Mouse (Mus musculus) megakaryocyte, adult 5-6 weeks (primary cell): ENCODE data around the gene Pfdn5. TPM values are rescaled to one million over a fixed set of nuclear protein-coding genes. Genes with fewer than 3 reads are reported as not detected.

Experiments used
- ATAC-seq: 2 replicates; pipeline ENCODE4 v1.8.0; 2016; ENCODE audit warnings: mild to moderate bottlenecking, inconsistent platforms; ENCODE audit not compliant: poor library complexity, severe bottlenecking
- total RNA-seq, 2 experiments: library from RNA; stranded (forward) in 1 of 2; stranded (reverse) in 1 of 2; fragments of 153-499, 151-499 nt in 1 of 2; fragments of 221-1000, 200-1000 nt in 1 of 2; gene quantifications; 2 replicates each; pipeline versions ENCODE4 v1.2.3 to v1.2.4; 2015 to 2017

Pfdn5 gene
- total RNA-seq, 2 experiments from 2014 or later = 385 to 441 TPM

GRCm38 (mm10) chr15:102369972-102370371 is 44.1 kb downstream of the Pfdn5 start:
- ATAC-seq = no peak

- no peak for ATAC-seq
Observed at GRCm38 (mm10) chr15:102370727-102371126, 44.8 kb downstream of the Pfdn5 start.

GRCm38 (mm10) chr15:102376453-102377162 is 50.7 kb downstream of the Pfdn5 start:
- ATAC-seq = peak; percentile 70

- peak; percentile 85 for ATAC-seq
Observed at GRCm38 (mm10) chr15:102377163-102377543, 51.2 kb downstream of the Pfdn5 start.

- 0 out of 2 replicates have a peak, but pooled peaks have one; percentile 27 for ATAC-seq
Observed at GRCm38 (mm10) chr15:102377810-102378262, 51.9 kb downstream of the Pfdn5 start.

Other genes with a start within 250 kb of the Pfdn5 start
- gene Tns2, start 225.7 kb upstream of the Pfdn5 start, total RNA-seq (2015) = 0.32 and 1.9 TPM in 2 replicates
- 0.07 TPM in 1 of 2 replicates, not detected in the other for gene Tns2, start 225.7 kb upstream of the Pfdn5 start, total RNA-seq (2017)
- gene Spryd3, start 189.9 kb upstream of the Pfdn5 start, total RNA-seq (2015) = 6.1 and 7.5 TPM in 2 replicates
- gene Spryd3, start 189.9 kb upstream of the Pfdn5 start, total RNA-seq (2017) = 20.6 and 22.6 TPM in 2 replicates
- 1.3 TPM in 1 of 2 replicates, not detected in the other for gene Igfbp6, start 181.8 kb upstream of the Pfdn5 start, total RNA-seq (2015)
- gene Igfbp6, start 181.8 kb upstream of the Pfdn5 start, total RNA-seq (2017) = not detected in 2 replicates
- gene Soat2, start 175.6 kb upstream of the Pfdn5 start, total RNA-seq (2015) = 0.78 and 0.82 TPM in 2 replicates
- gene Soat2, start 175.6 kb upstream of the Pfdn5 start, total RNA-seq (2017) = 0.89 and 1.1 TPM in 2 replicates
- 27.7 and 38.0 TPM in 2 replicates for gene Zfp740, start 122.9 kb upstream of the Pfdn5 start, total RNA-seq (2015)
- gene Zfp740, start 122.9 kb upstream of the Pfdn5 start, total RNA-seq (2017) = 39.9 and 48.4 TPM in 2 replicates
- 5.6 and 9.3 TPM in 2 replicates for gene Csad, start 121.4 kb upstream of the Pfdn5 start, total RNA-seq (2015)
- 8.6 and 15.4 TPM in 2 replicates for gene Csad, start 121.4 kb upstream of the Pfdn5 start, total RNA-seq (2017)
- gene Itgb7, start 94.2 kb upstream of the Pfdn5 start, total RNA-seq (2015) = 638 and 660 TPM in 2 replicates
- 1,192 and 1,305 TPM in 2 replicates for gene Itgb7, start 94.2 kb upstream of the Pfdn5 start, total RNA-seq (2017)
- gene Rarg, start 68.6 kb upstream of the Pfdn5 start, total RNA-seq (2015) = 34.6 and 39.9 TPM in 2 replicates
- gene Rarg, start 68.6 kb upstream of the Pfdn5 start, total RNA-seq (2017) = 30.8 and 31.9 TPM in 2 replicates
- not detected in 2 replicates for gene Gm9918, start 55.6 kb upstream of the Pfdn5 start, total RNA-seq (2015)
- gene Gm9918, start 55.6 kb upstream of the Pfdn5 start, total RNA-seq (2017) = not detected in 2 replicates
- gene Mfsd5, start 46.7 kb upstream of the Pfdn5 start, total RNA-seq (2015) = 49.8 and 64.3 TPM in 2 replicates
- 34.8 and 35.1 TPM in 2 replicates for gene Mfsd5, start 46.7 kb upstream of the Pfdn5 start, total RNA-seq (2017)
- gene Espl1, start 29.9 kb upstream of the Pfdn5 start, total RNA-seq (2015) = 26.3 and 37.4 TPM in 2 replicates
- gene Espl1, start 29.9 kb upstream of the Pfdn5 start, total RNA-seq (2017) = 15.2 and 30.9 TPM in 2 replicates
- gene Myg1, start 5.6 kb downstream of the Pfdn5 start, total RNA-seq (2015) = 28.4 and 28.6 TPM in 2 replicates
- gene Myg1, start 5.6 kb downstream of the Pfdn5 start, total RNA-seq (2017) = 47.8 and 52.2 TPM in 2 replicates
- 67.5 and 75.2 TPM in 2 replicates for gene Aaas, start 24.7 kb downstream of the Pfdn5 start, total RNA-seq (2015)
- 64.3 and 100 TPM in 2 replicates for gene Aaas, start 24.7 kb downstream of the Pfdn5 start, total RNA-seq (2017)
- not detected in 2 replicates for gene Sp7, start 41.1 kb downstream of the Pfdn5 start, total RNA-seq (2015)
- gene Sp7, start 41.1 kb downstream of the Pfdn5 start, total RNA-seq (2017) = not detected in 2 replicates
- 68.3 and 71.8 TPM in 2 replicates for gene Sp1, start 80.0 kb downstream of the Pfdn5 start, total RNA-seq (2015)
- 64.1 and 72.2 TPM in 2 replicates for gene Sp1, start 80.0 kb downstream of the Pfdn5 start, total RNA-seq (2017)
- not detected in 2 replicates for gene Amhr2, start 119.3 kb downstream of the Pfdn5 start, total RNA-seq (2015)
- gene Amhr2, start 119.3 kb downstream of the Pfdn5 start, total RNA-seq (2017) = not detected in 2 replicates
- gene Prr13, start 132.9 kb downstream of the Pfdn5 start, total RNA-seq (2015) = 306 and 344 TPM in 2 replicates
- 197 and 215 TPM in 2 replicates for gene Prr13, start 132.9 kb downstream of the Pfdn5 start, total RNA-seq (2017)
- 705 and 801 TPM in 2 replicates for gene Pcbp2, start 144.4 kb downstream of the Pfdn5 start, total RNA-seq (2015)
- 156 and 205 TPM in 2 replicates for gene Pcbp2, start 144.4 kb downstream of the Pfdn5 start, total RNA-seq (2017)
- gene Gm10337, start 177.6 kb downstream of the Pfdn5 start, total RNA-seq (2015) = not detected in 2 replicates
- not detected in 2 replicates for gene Gm10337, start 177.6 kb downstream of the Pfdn5 start, total RNA-seq (2017)
- gene Map3k12, start 190.9 kb downstream of the Pfdn5 start, total RNA-seq (2015) = 0.09 and 0.27 TPM in 2 replicates
- gene Map3k12, start 190.9 kb downstream of the Pfdn5 start, total RNA-seq (2017) = 0.33 and 0.85 TPM in 2 replicates
- 10.7 and 14.1 TPM in 2 replicates for gene Tarbp2, start 192.1 kb downstream of the Pfdn5 start, total RNA-seq (2015)
- 19.4 and 21.2 TPM in 2 replicates for gene Tarbp2, start 192.1 kb downstream of the Pfdn5 start, total RNA-seq (2017)
- gene Npff, start 198.8 kb downstream of the Pfdn5 start, total RNA-seq (2015) = 2.8 and 5.0 TPM in 2 replicates
- gene Npff, start 198.8 kb downstream of the Pfdn5 start, total RNA-seq (2017) = 0.81 TPM in 1 of 2 replicates, not detected in the other